Mouse (Mus musculus) liver, embryonic 14.5 days (tissue): ENCODE measurements at regions not wholly inside any gene's neighbourhood (a gene's known extent, or its start where the extent isn't known, plus 50 kb on each side); places are given as distances from the start of the nearest gene placed in this dataset.

ENCODE experiments used
- CTCF ChIP-seq: IDR thresholded peaks from 2 replicates; pipeline ENCODE4 v1.5.1; 2016; ENCODE audit warnings: antibody characterized with exemption, low read depth, control low read depth
- EP300 ChIP-seq: IDR thresholded peaks from 2 replicates; pipeline ENCODE4 v1.6.1; 2016; ENCODE audit warnings: antibody characterized with exemption, low read depth

DNA sequence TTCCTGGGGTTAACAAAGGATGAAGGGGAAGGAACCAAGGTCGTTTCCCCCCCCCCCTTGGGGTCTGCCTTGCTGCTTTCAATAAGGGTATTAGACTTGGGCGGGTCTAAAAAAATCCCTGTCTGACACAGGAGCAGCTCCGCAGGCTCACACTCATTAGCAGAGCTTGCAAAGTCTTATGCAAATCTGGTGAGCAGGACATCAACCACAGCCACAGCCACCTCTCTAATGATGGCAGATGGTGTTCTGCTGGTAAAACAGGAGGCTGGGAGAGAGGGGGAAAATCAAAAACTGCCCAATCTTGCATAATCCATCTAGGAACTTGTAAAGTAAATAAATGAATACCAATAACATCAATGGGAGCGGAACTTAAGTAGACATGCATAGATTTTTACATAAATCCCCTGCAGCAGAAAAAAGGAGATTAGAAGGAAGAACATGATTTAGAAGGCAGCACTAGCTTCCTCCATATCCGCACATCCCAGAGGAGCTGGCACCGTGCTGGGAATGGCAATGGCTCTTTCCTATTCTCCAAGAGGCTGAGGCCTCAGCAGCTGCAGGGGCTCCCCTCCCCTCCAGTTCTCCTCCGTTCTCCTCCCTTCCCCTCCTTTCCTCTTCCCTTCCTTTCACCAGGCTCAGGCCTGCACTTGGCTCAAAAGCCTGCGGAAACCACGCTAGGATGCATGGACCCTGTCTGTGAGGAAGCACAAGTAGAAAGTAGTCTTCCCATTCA is 65.6 kb upstream of the Pirt start:
- TF ChIP-seq CTCF, result no peak
- no peak for TF ChIP-seq EP300
